Mouse (Mus musculus): Measurements from ENCODE around the gene Cpeb4. TPM values are rescaled to one million over a fixed set of nuclear protein-coding genes. Genes with fewer than 3 reads are reported as not detected.

The Cpeb4 gene
- polyA plus RNA-seq, 1 experiment from 2014 or later, result 16.1 TPM

Other genes starting within 250 kb of the Cpeb4 start
- gene Bod1, start 200.3 kb upstream of the Cpeb4 start, polyA plus RNA-seq (2015; fragmentation: Nextera tagmentation; extraction: Ambion mirVana), result 152 and 153 TPM in 2 replicates
- gene 4930524B15Rik, start 93.4 kb downstream of the Cpeb4 start, polyA plus RNA-seq (2015; fragmentation: Nextera tagmentation; extraction: Ambion mirVana), result 0.16 and 0.22 TPM in 2 replicates
- gene Nsg2, start 128.3 kb downstream of the Cpeb4 start, polyA plus RNA-seq (2015; fragmentation: Nextera tagmentation; extraction: Ambion mirVana), result 451 and 461 TPM in 2 replicates

Measured in hindbrain, embryonic 13.5 days (tissue).